Mouse (Mus musculus) spleen, adult 18-20 months (tissue): ENCODE measurements around the gene Wdr70.

Experiments
- DNase-seq, 2 experiments: peaks; one replicate each; pipeline ENCODE4 v3.0.0; 2022; ENCODE audit warnings: mixed read lengths in 2 of 2

The Wdr70 gene

GRCm38 (mm10) chr15:7925382-7925781, 173.6 kb downstream of the Wdr70 start:
- peak in 1 of 2 experiments; percentile 5 for DNase-seq

GRCm38 (mm10) chr15:7923281-7923680, 175.7 kb downstream of the Wdr70 start:
- no peak for DNase-seq

- no peak for DNase-seq
Measured at GRCm38 (mm10) chr15:7922291-7923037, 176.5 kb downstream of the Wdr70 start.

- DNase-seq, result no peak
Measured at GRCm38 (mm10) chr15:7921124-7921523, 177.9 kb downstream of the Wdr70 start.

GRCm38 (mm10) chr15:7906491-7907035, 192.4 kb downstream of the Wdr70 start:
- DNase-seq, result no peak

- no peak for DNase-seq
Measured at GRCm38 (mm10) chr15:7899286-7899685, 199.7 kb downstream of the Wdr70 start.

GRCm38 (mm10) chr15:7891547-7892282, 207.3 kb downstream of the Wdr70 start:
- DNase-seq, result no peak

GRCm38 (mm10) chr15:7890286-7890685, 208.7 kb downstream of the Wdr70 start:
- DNase-seq, result no peak

- DNase-seq, result no peak
Measured at GRCm38 (mm10) chr15:7889362-7889674, 209.7 kb downstream of the Wdr70 start.

GRCm38 (mm10) chr15:7888617-7889361, 210.2 kb downstream of the Wdr70 start:
- DNase-seq, result no peak

- DNase-seq, result no peak
Measured at GRCm38 (mm10) chr15:7886591-7886990, 212.4 kb downstream of the Wdr70 start.

- DNase-seq, result no peak
Measured at GRCm38 (mm10) chr15:7885106-7885505, 213.9 kb downstream of the Wdr70 start.

- no peak for DNase-seq
Measured at GRCm38 (mm10) chr15:7884181-7884580, 214.8 kb downstream of the Wdr70 start.

- no peak for DNase-seq
Measured at GRCm38 (mm10) chr15:7879956-7880355, 219.1 kb downstream of the Wdr70 start.

- DNase-seq, result no peak
Measured at GRCm38 (mm10) chr15:7878861-7879260, 220.1 kb downstream of the Wdr70 start.

GRCm38 (mm10) chr15:7877560-7878467, 221.2 kb downstream of the Wdr70 start:
- DNase-seq, result no peak

GRCm38 (mm10) chr15:7875879-7876278, 223.1 kb downstream of the Wdr70 start:
- no peak for DNase-seq

GRCm38 (mm10) chr15:7872473-7872872, 226.5 kb downstream of the Wdr70 start:
- no peak for DNase-seq

- DNase-seq, result no peak
Measured at GRCm38 (mm10) chr15:7865305-7865704, 233.7 kb downstream of the Wdr70 start.

GRCm38 (mm10) chr15:7863328-7863727, 235.7 kb downstream of the Wdr70 start:
- no peak for DNase-seq

GRCm38 (mm10) chr15:7862890-7863289, 236.1 kb downstream of the Wdr70 start:
- no peak for DNase-seq

GRCm38 (mm10) chr15:7858841-7859240, 240.2 kb downstream of the Wdr70 start:
- DNase-seq, result no peak
